Mouse (Mus musculus): ENCODE results near the gene Ppp1cc.

- no peak for TF ChIP-seq CTCF (IDR thresholded peaks at IDR 0.05; ENCODE audit: low read depth)
- TF ChIP-seq EP300 (IDR thresholded peaks at IDR 0.05; ENCODE audit: low read depth) = no peak
These were observed 13.0 kb downstream of the Ppp1cc start for GRCm38 (mm10) chr5:122171058-122171457.
